ENCODE assay signal across 9 mouse cellular contexts in genomic region chr10:60686641-60686975, GRCm38 (mm10). TPM values are rescaled to one million over a fixed set of nuclear protein-coding genes. Genes with fewer than 3 reads are reported as not detected.
DNase-seq lines count a peak whose midpoint lies in the region; ATAC-seq lines count a peak whose summit lies in the region.
"Had no signal": no experiment of that assay in that cellular context is flagged by ENCODE, and none has a peak within 500 bp of the region (broad histone marks: within the 10 kb centered on the region; RNA-seq: fewer than 3 reads in every experiment).

No protein-coding gene starts in this region.

- WGBS in heart, embryonic 12.5 days: under 1% methylated on average over 37 of the region's 37 CpGs
- 4% methylated on average over 28 of the region's 37 CpGs for WGBS in liver, embryonic 12.5 days (ENCODE audit: insufficient replicate concordance)

- H3K4me3 ChIP-seq in heart, embryonic 12.5 days: peak overlapping the region; percentile 64
- H3K4me3 ChIP-seq in liver, embryonic 12.5 days: peak overlapping the region; percentile 50
- H3K4me3 ChIP-seq: erythroblast, embryonic 14.5 days had no signal

- DNase-seq in frontal cortex, postnatal 14 days (ENCODE audit: low spot score in 2 of 2): no peak
- peak; percentile 26 for DNase-seq in ES-CJ7 (ENCODE audit: low read depth, low spot score)
- DNase-seq in testis, postnatal 10 days (ENCODE audit: low spot score): peak; percentile 56
- no peak for DNase-seq in ovary, adult 18-20 months (ENCODE audit: low spot score)
- no peak for DNase-seq in spleen, adult 18-20 months

- no peaks in the 10 kb centered on the region for H3K9me3 ChIP-seq in heart, embryonic 12.5 days (replicated peaks)
- no peaks in the 10 kb centered on the region for H3K9me3 ChIP-seq in liver, embryonic 12.5 days (replicated peaks)

- peak overlapping the region; percentile 73 for H3K9ac ChIP-seq in heart, embryonic 12.5 days
- H3K9ac ChIP-seq in liver, embryonic 12.5 days: no peak overlapping the region

- H3K36me3 ChIP-seq in heart, embryonic 12.5 days: no peaks in the 10 kb centered on the region
- no peaks in the 10 kb centered on the region for H3K36me3 ChIP-seq in liver, embryonic 12.5 days

- peaks cover 90% of the 10 kb centered on the region for H3K27me3 ChIP-seq in heart, embryonic 12.5 days (replicated peaks)
- peaks cover 80% of the 10 kb centered on the region for H3K27me3 ChIP-seq in liver, embryonic 12.5 days (replicated peaks)

- H3K4me1 ChIP-seq in heart, embryonic 12.5 days (replicated peaks): peaks cover 11% of the 10 kb centered on the region
- peaks cover 10% of the 10 kb centered on the region; the same call in 1 of the 2 replicates for H3K4me1 ChIP-seq in liver, embryonic 12.5 days

- peak overlapping the region; percentile 99 for H3K4me2 ChIP-seq in heart, embryonic 12.5 days
- peak overlapping the region; percentile 74 for H3K4me2 ChIP-seq in liver, embryonic 12.5 days

- no peak overlapping the region for H3K27ac ChIP-seq in heart, embryonic 12.5 days (ENCODE audit: poor library complexity, severe bottlenecking)
- H3K27ac ChIP-seq in liver, embryonic 12.5 days: no peak overlapping the region

- peak; percentile 16; the same call in 1 of the 2 replicates for ATAC-seq in frontal cortex, adult (ENCODE audit: low TSS enrichment)
- ATAC-seq in heart, embryonic 12.5 days (ENCODE audit: insufficient number of reproducible peaks, low FRiP score): no peak
- ATAC-seq in liver, embryonic 12.5 days: no peak

RNA-seq across cellular contexts. Expression of gene Cdh23, which starts 9.7 kb away (rescaled TPM):
- 0.06 and 0.65 TPM in 2 replicates for polyA plus RNA-seq in heart, embryonic 12.5 days (2016; fragmentation: Nextera tagmentation; extraction: Ambion mirVana)
- polyA plus RNA-seq in liver, embryonic 12.5 days (2016; fragmentation: Nextera tagmentation; extraction: Ambion mirVana): 0.19 and 0.23 TPM in 2 replicates

Comparison
In these comparisons a context has a peak if more than half of its experiments do, and no peak if none do; other contexts are left out.
1. DNase-seq: peak in ES-CJ7 (single experiment) and testis, postnatal 10 days (single experiment); none in frontal cortex, postnatal 14 days (0 of 2), ovary, adult 18-20 months (single experiment) and spleen, adult 18-20 months (0 of 2).